Mouse (Mus musculus): ENCODE results near the gene Rpl9-ps1. TPM values are rescaled to one million over a fixed set of nuclear protein-coding genes. Genes with fewer than 3 reads are reported as not detected.
A peak's percentile ranks its signal among the peaks of the same experiment; 100 is the strongest.

The Rpl9-ps1 gene
- polyA plus RNA-seq, 1 experiment from 2014 or later: not detected

GRCm38 (mm10) chr11:83618238-83618637, 27.2 kb downstream of the Rpl9-ps1 start:
- H3K4me3 ChIP-seq: no peak overlapping the region

GRCm38 (mm10) chr11:83616586-83616985, 28.8 kb downstream of the Rpl9-ps1 start:
- Histone ChIP-seq H3K4me1 (no peaks in the 10 kb centered on the region), H3K9me3 (no peaks in the 10 kb centered on the region), H3K27me3 (no peaks in the 10 kb centered on the region), H3K4me2 (no peak overlapping the region), H3K27ac (no peak overlapping the region), H3K9ac (no peak overlapping the region), H3K36me3 (no peaks in the 10 kb centered on the region), H3K4me3 (no peak overlapping the region)
- 100% methylated on average over 1 of the region's 1 CpGs for WGBS
- ATAC-seq (ENCODE audit: borderline replicate concordance, extremely low read depth, low FRiP score, low TSS enrichment): no peak

More at GRCm38 (mm10) chr11:83618238-83618637, 27.2 kb downstream of the Rpl9-ps1 start:
- no peaks in the 10 kb centered on the region for H3K4me1 ChIP-seq
- H3K9me3 ChIP-seq: no peaks in the 10 kb centered on the region
- no peak overlapping the region for H3K27ac ChIP-seq
- no peak overlapping the region for H3K4me2 ChIP-seq
- WGBS: 74% methylated on average over 5 of the region's 5 CpGs
- H3K27me3 ChIP-seq: no peaks in the 10 kb centered on the region
- no peak for ATAC-seq (ENCODE audit: borderline replicate concordance, extremely low read depth, low FRiP score, low TSS enrichment)
- H3K36me3 ChIP-seq: no peaks in the 10 kb centered on the region
- H3K9ac ChIP-seq: no peak overlapping the region

GRCm38 (mm10) chr11:83610900-83611299, 34.5 kb downstream of the Rpl9-ps1 start:
- no peak overlapping the region for H3K9ac ChIP-seq
- no peak overlapping the region for H3K4me2 ChIP-seq
- H3K4me3 ChIP-seq: no peak overlapping the region
- H3K27ac ChIP-seq: no peak overlapping the region
- ATAC-seq (ENCODE audit: borderline replicate concordance, extremely low read depth, low FRiP score, low TSS enrichment): no peak
- 61% methylated on average over 2 of the region's 2 CpGs for WGBS
- H3K4me1 ChIP-seq: no peaks in the 10 kb centered on the region
- H3K27me3 ChIP-seq: no peaks in the 10 kb centered on the region
- H3K9me3 ChIP-seq: no peaks in the 10 kb centered on the region
- no peaks in the 10 kb centered on the region for H3K36me3 ChIP-seq

GRCm38 (mm10) chr11:83606396-83606795, 39.0 kb downstream of the Rpl9-ps1 start:
- WGBS: 42% methylated on average over 1 of the region's 1 CpGs
- ATAC-seq (ENCODE audit: borderline replicate concordance, extremely low read depth, low FRiP score, low TSS enrichment): no peak
- Histone ChIP-seq H3K36me3 (no peaks in the 10 kb centered on the region), H3K9ac (no peak overlapping the region), H3K4me3 (no peak overlapping the region), H3K4me2 (no peak overlapping the region), H3K9me3 (no peaks in the 10 kb centered on the region), H3K27me3 (no peaks in the 10 kb centered on the region), H3K4me1 (no peaks in the 10 kb centered on the region), H3K27ac (no peak overlapping the region)

GRCm38 (mm10) chr11:83605535-83605934, 39.9 kb downstream of the Rpl9-ps1 start:
- H3K4me2 ChIP-seq: no peak overlapping the region
- no peaks in the 10 kb centered on the region for H3K27me3 ChIP-seq
- H3K36me3 ChIP-seq: no peaks in the 10 kb centered on the region
- no peak for ATAC-seq (ENCODE audit: borderline replicate concordance, extremely low read depth, low FRiP score, low TSS enrichment)
- no peaks in the 10 kb centered on the region for H3K4me1 ChIP-seq
- 76% methylated on average over 3 of the region's 3 CpGs for WGBS
- no peaks in the 10 kb centered on the region for H3K9me3 ChIP-seq
- H3K4me3 ChIP-seq: no peak overlapping the region
- H3K27ac ChIP-seq: no peak overlapping the region
- no peak overlapping the region for H3K9ac ChIP-seq

- H3K9me3 ChIP-seq: no peaks in the 10 kb centered on the region
- H3K27me3 ChIP-seq: no peaks in the 10 kb centered on the region
- no peaks in the 10 kb centered on the region for H3K4me1 ChIP-seq
- H3K36me3 ChIP-seq: no peaks in the 10 kb centered on the region
- H3K9ac ChIP-seq: no peak overlapping the region
- H3K4me2 ChIP-seq: no peak overlapping the region
- no peak overlapping the region for H3K4me3 ChIP-seq
- 86% methylated on average over 4 of the region's 4 CpGs for WGBS
- no peak for ATAC-seq (ENCODE audit: borderline replicate concordance, extremely low read depth, low FRiP score, low TSS enrichment)
- no peak overlapping the region for H3K27ac ChIP-seq
These were observed 40.7 kb downstream of the Rpl9-ps1 start for GRCm38 (mm10) chr11:83604698-83605097.

- ATAC-seq (ENCODE audit: borderline replicate concordance, extremely low read depth, low FRiP score, low TSS enrichment): no peak
These were observed 42.0 kb downstream of the Rpl9-ps1 start for GRCm38 (mm10) chr11:83603399-83603798.

GRCm38 (mm10) chr11:83600576-83600975, 44.8 kb downstream of the Rpl9-ps1 start:
- Histone ChIP-seq H3K27me3 (no peaks in the 10 kb centered on the region), H3K36me3 (no peaks in the 10 kb centered on the region), H3K4me1 (0 out of 2 replicates have a peak, but pooled peaks cover 4% of the 10 kb centered on the region), H3K4me2 (no peak overlapping the region), H3K4me3 (no peak overlapping the region), H3K9ac (no peak overlapping the region), H3K27ac (no peak overlapping the region), H3K9me3 (no peaks in the 10 kb centered on the region)
- no peak for ATAC-seq (ENCODE audit: borderline replicate concordance, extremely low read depth, low FRiP score, low TSS enrichment)
- WGBS: 60% methylated on average over 2 of the region's 2 CpGs

More at GRCm38 (mm10) chr11:83603399-83603798, 42.0 kb downstream of the Rpl9-ps1 start:
- H3K9me3 ChIP-seq: no peaks in the 10 kb centered on the region
- H3K27ac ChIP-seq: no peak overlapping the region
- H3K9ac ChIP-seq: no peak overlapping the region
- no peak overlapping the region for H3K4me3 ChIP-seq
- no peaks in the 10 kb centered on the region for H3K27me3 ChIP-seq
- H3K4me1 ChIP-seq: no peaks in the 10 kb centered on the region
- no peak overlapping the region for H3K4me2 ChIP-seq
- no peaks in the 10 kb centered on the region for H3K36me3 ChIP-seq
- WGBS: 72% methylated on average over 3 of the region's 3 CpGs

GRCm38 (mm10) chr11:83598991-83599390, 46.4 kb downstream of the Rpl9-ps1 start:
- Histone ChIP-seq H3K27ac (peak overlapping the region; percentile 73), H3K9me3 (no peaks in the 10 kb centered on the region), H3K4me1 (0 out of 2 replicates have a peak, but pooled peaks cover 4% of the 10 kb centered on the region), H3K27me3 (no peaks in the 10 kb centered on the region), H3K4me2 (no peak overlapping the region), H3K4me3 (no peak overlapping the region), H3K9ac (no peak overlapping the region), H3K36me3 (no peaks in the 10 kb centered on the region)
- no peak for ATAC-seq (ENCODE audit: borderline replicate concordance, extremely low read depth, low FRiP score, low TSS enrichment)
- WGBS: 81% methylated on average over 3 of the region's 3 CpGs

- ATAC-seq (ENCODE audit: borderline replicate concordance, extremely low read depth, low FRiP score, low TSS enrichment): peak; percentile 69; the same call in 1 of the 2 replicates
- H3K36me3 ChIP-seq: no peaks in the 10 kb centered on the region
- H3K27ac ChIP-seq: peak overlapping the region; percentile 73
These were observed 47.1 kb downstream of the Rpl9-ps1 start for GRCm38 (mm10) chr11:83598207-83598837.

GRCm38 (mm10) chr11:83597796-83598195, 47.6 kb downstream of the Rpl9-ps1 start:
- Histone ChIP-seq H3K36me3 (no peaks in the 10 kb centered on the region), H3K9me3 (no peaks in the 10 kb centered on the region), H3K9ac (no peak overlapping the region), H3K4me2 (no peak overlapping the region), H3K27me3 (no peaks in the 10 kb centered on the region), H3K4me3 (no peak overlapping the region), H3K4me1 (0 out of 2 replicates have a peak, but pooled peaks cover 4% of the 10 kb centered on the region), H3K27ac (peak overlapping the region; percentile 73)
- WGBS: 83% methylated on average over 7 of the region's 7 CpGs
- ATAC-seq (ENCODE audit: borderline replicate concordance, extremely low read depth, low FRiP score, low TSS enrichment): no peak

More at GRCm38 (mm10) chr11:83598207-83598837, 47.1 kb downstream of the Rpl9-ps1 start:
- H3K9ac ChIP-seq: no peak overlapping the region
- no peaks in the 10 kb centered on the region for H3K27me3 ChIP-seq
- H3K9me3 ChIP-seq: no peaks in the 10 kb centered on the region
- no peak overlapping the region for H3K4me2 ChIP-seq
- 55% methylated on average over 3 of the region's 3 CpGs for WGBS
- no peak overlapping the region for H3K4me3 ChIP-seq
- 0 out of 2 replicates have a peak, but pooled peaks cover 4% of the 10 kb centered on the region for H3K4me1 ChIP-seq

GRCm38 (mm10) chr11:83595669-83596455, 49.6 kb downstream of the Rpl9-ps1 start:
- Histone ChIP-seq H3K9me3 (no peaks in the 10 kb centered on the region), H3K4me1 (0 out of 2 replicates have a peak, but pooled peaks cover 4% of the 10 kb centered on the region), H3K36me3 (no peaks in the 10 kb centered on the region), H3K9ac (no peak overlapping the region), H3K27me3 (no peaks in the 10 kb centered on the region), H3K4me3 (no peak overlapping the region), H3K27ac (no peak overlapping the region), H3K4me2 (no peak overlapping the region)
- 67% methylated on average over 7 of the region's 7 CpGs for WGBS
- no peak for ATAC-seq (ENCODE audit: borderline replicate concordance, extremely low read depth, low FRiP score, low TSS enrichment)

Measured in lung, embryonic 15.5 days (tissue).